Mouse (Mus musculus): ENCODE measurements around the gene Gm20538.
A peak's percentile ranks its signal among the peaks of the same experiment; 100 is the strongest.

The Gm20538 gene

GRCm38 (mm10) chr19:44552731-44553130 is at the start of gene Gm20538:
Gene Gm20538 (minus strand): TSS chr19:44552831.
- DNase-seq = no peak

GRCm38 (mm10) chr19:44594180-44594579 is 41.5 kb upstream of the Gm20538 start:
- DNase-seq = no peak

DNA sequence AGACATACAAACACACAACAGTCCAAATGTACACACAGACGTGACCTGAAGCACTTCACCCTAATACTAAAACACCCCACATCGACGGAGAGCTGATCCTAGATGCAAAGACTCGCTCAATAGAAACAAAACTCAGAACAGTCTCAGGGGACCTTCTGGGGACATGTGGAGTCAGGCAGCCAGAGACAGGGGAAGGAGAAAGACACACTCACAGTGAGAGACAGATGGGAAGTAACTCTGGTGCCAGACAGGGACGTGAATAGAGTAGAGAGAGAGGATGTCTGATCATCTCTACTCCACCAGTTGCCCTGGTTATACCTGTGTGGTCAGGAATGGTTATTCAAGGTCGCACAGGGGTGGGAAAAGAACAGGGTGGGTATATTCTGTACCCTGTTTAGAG is 39.0 kb upstream of the Gm20538 start:
- no peak for DNase-seq

- DNase-seq = no peak
These were observed 38.4 kb upstream of the Gm20538 start for GRCm38 (mm10) chr19:44590992-44591391.

DNA sequence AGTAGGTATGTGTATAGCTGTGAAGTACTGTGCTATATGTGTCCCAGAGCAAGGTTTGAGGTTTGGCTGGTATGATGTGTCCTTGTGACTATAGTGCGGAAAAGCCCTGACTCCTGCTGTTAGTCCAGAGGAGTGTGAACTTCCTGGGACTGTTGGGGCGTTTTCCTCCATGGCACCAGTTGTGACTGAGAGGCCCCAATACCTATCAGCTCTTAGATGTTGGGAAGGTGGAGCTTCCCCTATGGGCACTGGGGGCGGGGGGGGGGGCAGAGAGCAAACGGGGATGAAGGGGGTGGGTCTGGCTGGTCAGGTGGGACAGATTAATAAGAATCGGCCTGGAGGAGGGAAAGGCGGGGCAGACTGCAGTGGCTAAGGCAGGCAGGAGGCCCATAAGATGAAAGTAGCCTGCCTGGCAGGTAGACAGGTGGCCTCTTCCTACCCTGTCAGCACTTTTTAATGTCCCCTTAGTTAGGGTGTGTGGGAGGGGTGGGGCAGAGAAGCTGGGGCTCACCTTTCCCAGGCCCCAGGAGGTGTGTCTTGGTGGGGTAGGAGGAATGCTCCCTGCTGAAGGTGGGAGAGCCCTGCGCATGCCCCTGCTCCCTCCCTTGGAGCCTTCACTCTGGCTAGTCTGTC is 37.1 kb upstream of the Gm20538 start:
- no peak for DNase-seq

GRCm38 (mm10) chr19:44588036-44588435 is 35.4 kb upstream of the Gm20538 start:
- DNase-seq = no peak

- peak; percentile 95 for DNase-seq
These were observed 30.1 kb upstream of the Gm20538 start for GRCm38 (mm10) chr19:44582638-44583309.

- DNase-seq = no peak
These were observed 29.5 kb upstream of the Gm20538 start for GRCm38 (mm10) chr19:44582103-44582502.

- no peak for DNase-seq
These were observed 25.4 kb upstream of the Gm20538 start for GRCm38 (mm10) chr19:44578038-44578437.

GRCm38 (mm10) chr19:44576275-44576674 is 23.6 kb upstream of the Gm20538 start:
- DNase-seq = no peak

DNA sequence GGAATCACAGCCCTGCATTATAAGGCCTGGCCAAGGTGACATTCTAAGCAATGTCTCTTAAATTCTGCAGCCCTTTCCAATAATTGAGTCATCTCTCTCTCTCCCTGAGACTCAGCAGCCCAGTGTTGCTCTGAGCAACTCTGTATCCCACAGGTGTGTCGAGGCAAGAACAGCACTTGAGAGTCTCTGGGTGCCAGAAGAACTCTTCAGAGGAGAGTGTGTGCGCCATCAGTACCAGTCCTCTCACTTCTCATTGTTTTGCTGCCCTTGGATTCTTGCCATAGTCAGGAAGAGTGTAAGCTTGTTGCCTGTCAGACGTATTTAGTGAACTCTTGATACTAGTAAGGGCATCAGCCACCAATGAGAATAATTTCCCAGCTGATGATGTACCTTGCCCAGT is 15.1 kb upstream of the Gm20538 start:
- DNase-seq = no peak

- no peak for DNase-seq
These were observed 11.4 kb upstream of the Gm20538 start for GRCm38 (mm10) chr19:44564006-44564405.

DNA sequence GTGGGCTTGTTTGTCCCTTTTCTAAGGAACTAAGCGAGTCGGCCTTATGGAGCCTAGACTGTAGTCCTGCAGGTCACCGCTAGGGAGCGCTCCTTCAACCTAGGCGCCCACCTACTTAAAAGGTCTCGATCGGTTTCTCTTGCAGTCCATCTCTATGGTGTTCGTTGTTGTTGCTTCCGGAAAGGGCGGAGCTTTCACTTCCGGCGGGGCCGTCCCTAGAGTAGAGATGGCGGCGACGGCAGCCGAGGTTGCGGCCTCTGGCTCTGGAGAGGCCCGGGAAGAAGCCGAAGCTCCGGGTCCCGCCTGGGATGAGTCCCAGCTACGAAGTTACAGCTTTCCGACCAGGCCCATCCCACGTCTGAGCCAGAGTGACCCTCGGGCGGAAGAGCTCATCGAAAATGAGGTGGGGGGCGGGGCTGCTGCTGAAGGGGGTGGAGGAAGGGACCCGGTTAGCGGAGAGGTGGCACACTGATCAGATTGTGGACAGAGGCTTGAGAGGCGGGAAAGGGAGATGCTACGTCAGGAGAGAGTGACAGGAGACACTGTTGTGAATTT is 10.1 kb upstream of the Gm20538 start, which contains the start of gene Hif1an:
Hif1an (plus strand) TSS at position 199 of the 555 bp plus-strand sequence.
- DNase-seq = peak; percentile 90

DNA sequence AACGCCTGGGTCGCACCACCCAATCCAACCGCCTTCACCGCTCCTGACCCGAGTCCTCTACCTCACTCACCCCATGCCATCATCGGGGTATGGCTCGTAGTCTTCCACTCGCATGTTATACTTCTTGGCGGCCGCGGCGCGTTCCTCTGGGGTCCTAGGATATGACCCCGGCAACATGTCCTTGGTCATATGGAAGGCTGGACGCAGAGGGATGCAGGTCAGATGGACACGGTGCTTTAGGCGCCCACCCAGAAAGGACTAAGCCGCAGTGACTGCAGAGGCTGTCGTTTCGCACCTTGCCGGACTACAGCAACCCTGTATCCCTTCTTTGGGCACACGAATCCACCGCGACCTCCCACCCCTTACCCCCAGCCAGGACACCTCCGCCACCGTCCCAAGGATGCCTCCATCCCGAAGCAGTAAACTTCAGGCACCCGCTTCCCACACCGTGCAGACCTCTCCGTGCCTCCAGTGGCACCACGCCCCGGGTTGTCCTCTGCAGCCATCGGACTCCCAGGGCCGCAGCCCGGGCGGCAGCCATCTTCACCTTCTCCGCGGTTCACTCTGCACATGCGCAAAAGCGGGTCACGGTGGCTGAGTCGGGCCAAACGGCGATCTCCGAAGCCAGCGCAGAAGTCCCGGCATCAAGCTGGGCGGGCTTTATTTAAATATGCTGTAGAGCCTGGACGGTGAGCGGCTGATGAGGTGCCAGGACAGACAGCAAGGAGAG is 2.4 kb upstream of the Gm20538 start, which contains the start of gene Ndufb8:
Ndufb8 (minus strand) TSS at position 580 of the 730 bp plus-strand sequence.
- peak; percentile 96 for DNase-seq

GRCm38 (mm10) chr19:44554490-44554860 is 1.8 kb upstream of the Gm20538 start:
- no peak for DNase-seq

DNA sequence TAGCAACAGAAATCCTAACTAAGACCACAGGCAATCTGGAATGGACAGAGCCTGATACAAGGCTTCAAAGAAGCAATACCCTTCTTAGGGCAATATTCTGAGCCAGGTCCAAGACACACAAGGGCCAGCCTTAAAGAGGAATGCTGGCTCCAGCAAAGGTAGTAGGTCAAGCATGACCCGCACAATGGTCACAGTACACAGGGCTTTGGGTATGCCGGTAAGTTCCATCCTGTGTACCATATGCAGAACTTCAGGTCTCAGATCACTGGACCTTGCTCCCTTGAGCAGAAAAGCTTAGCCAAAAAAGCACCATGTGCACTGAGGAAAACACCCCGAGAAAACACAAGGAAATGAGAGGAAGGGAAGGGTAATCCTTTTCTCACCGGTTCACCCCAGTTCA is 655 bp upstream of the Gm20538 start:
- DNase-seq = no peak

GRCm38 (mm10) chr19:44545321-44546041 is 7.2 kb downstream of the Gm20538 start, which contains the start of gene Sec31b:
Gene Sec31b (minus strand): TSS chr19:44545864.
- peak; percentile 16 for DNase-seq

- DNase-seq = peak; percentile 79
These were observed 7.9 kb downstream of the Gm20538 start for GRCm38 (mm10) chr19:44544775-44545174.

GRCm38 (mm10) chr19:44544372-44544771 is 8.3 kb downstream of the Gm20538 start:
- no peak for DNase-seq

GRCm38 (mm10) chr19:44542694-44543178 is 9.9 kb downstream of the Gm20538 start:
- DNase-seq = no peak

- DNase-seq = no peak
These were observed 15.2 kb downstream of the Gm20538 start for GRCm38 (mm10) chr19:44537416-44537815.

DNA sequence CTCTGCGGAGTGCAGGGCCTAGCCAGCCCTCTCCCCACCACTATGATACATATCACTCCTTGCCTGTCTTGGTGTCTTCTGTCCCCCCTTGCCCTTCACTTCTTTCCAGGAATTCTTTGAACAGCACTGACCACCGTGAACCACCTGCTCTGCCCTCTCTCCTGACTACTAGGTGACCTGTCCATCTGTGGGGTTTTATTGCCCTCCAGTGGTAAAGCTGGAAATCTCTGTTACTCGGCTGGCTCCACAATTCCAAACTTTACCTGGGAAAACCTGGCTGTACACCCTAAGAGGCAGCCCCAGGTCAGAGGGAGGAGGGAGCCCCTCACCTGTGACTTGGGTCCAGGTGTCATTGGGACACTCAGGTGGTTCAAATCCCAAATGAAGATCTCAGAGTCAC is 17.3 kb downstream of the Gm20538 start:
- no peak for DNase-seq

DNA sequence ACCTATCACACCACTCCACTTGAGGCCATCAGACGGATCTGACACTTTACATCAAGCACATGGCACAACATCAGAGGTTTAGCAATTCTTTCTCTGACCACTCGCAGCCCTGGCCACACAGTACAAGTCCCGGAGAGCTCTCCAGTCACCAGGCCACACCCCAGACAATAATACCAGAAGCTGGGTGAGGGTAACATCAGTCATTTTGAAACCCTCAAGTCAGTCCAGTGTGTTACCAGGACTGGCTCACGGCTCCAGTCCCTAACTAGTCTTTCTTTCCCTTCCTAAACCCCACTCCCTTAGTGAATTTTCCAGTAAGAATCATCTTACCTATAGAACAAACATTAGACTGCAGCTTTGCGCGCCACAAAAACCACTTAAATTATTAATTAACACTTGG is 22.6 kb downstream of the Gm20538 start:
- no peak for DNase-seq

Data from right cerebral cortex, postnatal 14 days (tissue).